Mouse (Mus musculus) intestine, embryonic 14.5 days (tissue): ENCODE measurements around the gene Inpp5k. TPM values are rescaled to one million over a fixed set of nuclear protein-coding genes. Genes with fewer than 3 reads are reported as not detected.

Source experiments
- ATAC-seq: fragments of 200-750 bp; cut with Nextera tagmentation; replicated peaks from 2 replicates; pipeline ENCODE4 v1.8.0; 2017; ENCODE audit warnings: low read depth, moderate number of reproducible peaks, moderate TSS enrichment, moderate library complexity; ENCODE audit not compliant: low FRiP score, low TSS enrichment
- DNase-seq: peaks from one replicate; pipeline ENCODE4 v3.0.0-alpha.2; 2018; ENCODE audit warnings: low spot score
- H3K27ac ChIP-seq: fragments of 300-500 bp; sonication (generic); 2 replicates; pipeline ENCODE4 v1.5.1; 2014; ENCODE audit warnings: low read depth, mild to moderate bottlenecking, control low read depth
- H3K27me3 ChIP-seq: fragments of 300-500 bp; sonication (generic); replicated peaks from 2 replicates; pipeline ENCODE4 v1.6.1; 2014; ENCODE audit warnings: low read length, control low read depth; ENCODE audit not compliant: control insufficient read depth, insufficient read depth
- H3K36me3 ChIP-seq: fragments of 300-500 bp; sonication (generic); 2 replicates; pipeline ENCODE4 v1.6.1; 2014; ENCODE audit warnings: low read length, control low read depth; ENCODE audit not compliant: control insufficient read depth, insufficient read depth
- H3K4me1 ChIP-seq: fragments of 300-500 bp; sonication (generic); replicated peaks from 2 replicates; pipeline ENCODE4 v1.6.1; 2014; ENCODE audit warnings: low read length, control low read depth, mixed read lengths; ENCODE audit not compliant: control insufficient read depth, insufficient read depth
- H3K4me2 ChIP-seq: fragments of 300-500 bp; sonication (generic); 2 replicates; pipeline ENCODE4 v1.6.1; 2014; ENCODE audit warnings: low read length
- H3K4me3 ChIP-seq: fragments of 300-500 bp; sonication (generic); 2 replicates; pipeline ENCODE4 v1.5.1; 2014; ENCODE audit warnings: low read depth, low read length, control low read depth, mixed read lengths
- H3K9ac ChIP-seq: fragments of 300-500 bp; sonication (generic); 2 replicates; pipeline ENCODE4 v1.6.1; 2014; ENCODE audit warnings: mild to moderate bottlenecking, low read length
- H3K9me3 ChIP-seq: fragments of 300-500 bp; sonication (generic); 2 replicates; pipeline ENCODE4 v1.6.1; 2016; ENCODE audit warnings: low read length, control low read depth; ENCODE audit not compliant: control insufficient read depth
- WGBS: fragments of 180-500 bp; shearing (Covaris S2); extraction: QIAGEN DNeasy Blood & Tissue Kit; methylation state at CpG from one replicate; pipeline ENCODE4 v1.1.7; 2014; 5-methylcytosine and 5-hydroxymethylcytosine counted together
- polyA plus RNA-seq: library from polyadenylated mRNA; unstranded; fragments of >200 nt; fragmentation: Nextera tagmentation; extraction: Ambion mirVana; gene quantifications from 2 replicates; pipeline ENCODE4 v1.2.1, GENCODE M21; 2014

Gene Inpp5k
- polyA plus RNA-seq, 1 experiment from 2014 or later = 25.1 TPM

DNA sequence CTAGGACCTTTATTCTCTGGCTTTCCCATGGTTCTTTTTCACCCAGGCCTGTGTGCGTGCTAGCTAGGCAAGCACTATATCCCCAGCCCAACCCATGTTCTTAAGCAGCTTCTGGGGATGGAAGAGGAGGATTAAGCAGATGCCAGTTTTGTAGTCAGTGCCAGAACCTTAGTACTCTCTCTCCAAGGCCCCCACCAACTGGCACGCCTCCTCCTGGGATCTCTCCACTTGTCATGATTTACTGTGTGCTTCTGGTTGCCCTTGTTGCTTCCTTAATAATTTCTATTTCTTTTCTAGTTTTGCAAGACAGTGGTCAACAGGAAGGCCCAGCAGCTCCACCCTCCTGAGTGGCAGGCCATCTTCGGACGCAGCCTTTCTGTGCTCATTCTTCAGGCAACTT lies 5.0 kb upstream of the Inpp5k start:
- no peaks in the 10 kb centered on the region for H3K9me3 ChIP-seq
- no peak overlapping the region for H3K27ac ChIP-seq
- H3K9ac ChIP-seq = no peak overlapping the region
- H3K36me3 ChIP-seq = peaks cover 49% of the 10 kb centered on the region
- H3K4me3 ChIP-seq = no peak overlapping the region
- no peaks in the 10 kb centered on the region for H3K27me3 ChIP-seq
- H3K4me2 ChIP-seq = no peak overlapping the region
- WGBS = 90% methylated on average over 4 of the region's 4 CpGs
- ATAC-seq = no peak
- no peak for DNase-seq
- H3K4me1 ChIP-seq = peaks cover 3% of the 10 kb centered on the region; the same call in 1 of the 2 replicates

DNA sequence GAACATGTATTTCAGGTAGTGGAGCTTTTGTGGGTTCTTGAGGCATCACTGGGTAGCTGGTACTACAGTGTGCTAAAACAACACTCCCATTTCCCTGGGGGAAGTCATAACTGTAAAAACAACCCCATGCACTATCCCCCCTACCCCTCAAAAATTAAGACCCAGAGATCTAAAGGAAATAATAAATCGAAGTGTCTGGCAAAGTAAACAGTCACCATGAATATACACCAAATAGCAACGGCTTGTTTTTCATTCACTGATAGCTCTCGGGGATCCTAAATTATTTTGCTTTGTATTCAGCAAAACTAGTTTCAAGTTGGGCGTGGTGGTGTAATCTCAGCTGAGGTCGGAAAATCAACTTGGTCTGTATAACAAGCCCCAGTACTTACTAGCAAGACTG lies 690 bp upstream of the Inpp5k start:
- no peak for DNase-seq
- H3K9me3 ChIP-seq = no peaks in the 10 kb centered on the region
- peak overlapping the region; percentile 79 for H3K4me3 ChIP-seq
- ATAC-seq = no peak
- WGBS = 6% methylated on average over 5 of the region's 5 CpGs
- H3K27ac ChIP-seq = no peak overlapping the region
- H3K4me1 ChIP-seq = peaks cover 12% of the 10 kb centered on the region; the same call in 1 of the 2 replicates
- H3K4me2 ChIP-seq = peak overlapping the region; percentile 52
- H3K9ac ChIP-seq = peak overlapping the region; percentile 67
- no peaks in the 10 kb centered on the region for H3K27me3 ChIP-seq
- H3K36me3 ChIP-seq = peaks cover 34% of the 10 kb centered on the region

DNA sequence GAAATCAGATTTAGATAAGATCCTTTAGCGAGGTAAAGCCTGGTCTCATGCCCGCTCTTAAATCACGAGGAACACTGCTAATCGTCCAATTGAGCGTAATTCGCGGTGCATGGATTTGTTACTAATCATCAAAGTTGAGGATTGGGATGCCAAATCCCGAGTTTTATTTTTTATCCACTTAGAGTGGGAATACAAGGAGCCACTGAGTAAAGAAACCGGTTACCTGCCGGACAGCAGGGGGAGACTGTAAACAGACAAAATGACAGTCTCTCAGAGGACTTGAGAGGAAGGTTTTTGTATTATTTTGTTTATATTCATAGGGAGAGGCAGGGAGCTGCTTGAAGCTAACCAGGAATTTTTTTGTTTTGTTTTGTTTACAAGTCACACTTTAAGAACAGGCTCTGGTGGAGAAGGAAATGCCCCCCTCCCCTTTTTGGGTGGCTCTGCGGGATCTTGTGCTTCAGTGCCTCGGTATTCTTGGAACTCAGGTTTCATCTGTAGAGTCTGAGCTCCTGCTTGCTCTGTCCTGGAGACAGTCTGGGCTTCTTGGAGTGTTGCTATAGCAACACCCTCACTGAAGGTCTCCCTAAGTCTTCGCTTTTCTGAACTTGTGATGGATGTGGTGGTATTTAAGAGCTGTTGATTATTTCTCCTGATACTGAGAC lies 905 bp downstream of the Inpp5k start:
- Histone ChIP-seq H3K36me3 (peaks cover 23% of the 10 kb centered on the region; the same call in 1 of the 2 replicates), H3K4me1 (peaks cover 12% of the 10 kb centered on the region; the same call in 1 of the 2 replicates), H3K4me3 (peak overlapping the region; percentile 79), H3K27me3 (no peaks in the 10 kb centered on the region), H3K9ac (peak overlapping the region; percentile 56), H3K9me3 (no peaks in the 10 kb centered on the region), H3K27ac (no peak overlapping the region), H3K4me2 (peak overlapping the region; percentile 52)
- WGBS = 5% methylated on average over 13 of the region's 13 CpGs
- no peak for ATAC-seq
- peak; percentile 63 for DNase-seq

DNA sequence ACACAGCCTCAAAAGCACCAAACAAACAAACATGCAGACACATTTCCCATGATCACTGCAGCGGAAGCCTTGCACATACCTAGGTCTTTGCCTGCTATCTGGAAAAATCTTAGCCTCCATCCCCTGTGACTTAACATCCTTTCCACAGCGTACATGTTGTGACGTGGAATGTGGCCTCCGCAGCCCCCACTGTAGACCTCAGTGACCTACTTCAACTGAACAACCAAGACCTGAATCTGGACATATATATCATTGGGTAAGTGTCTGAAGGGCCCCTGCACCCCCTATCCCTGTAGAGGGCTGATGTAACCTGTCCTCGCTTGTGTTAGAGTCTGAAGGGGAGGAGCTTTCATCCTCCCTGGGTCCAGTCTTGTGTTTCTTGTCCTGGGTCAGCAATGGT lies 2.1 kb downstream of the Inpp5k start:
- Histone ChIP-seq H3K27me3 (no peaks in the 10 kb centered on the region), H3K36me3 (peaks cover 16% of the 10 kb centered on the region), H3K4me1 (peaks cover 12% of the 10 kb centered on the region; the same call in 1 of the 2 replicates), H3K9me3 (no peaks in the 10 kb centered on the region), H3K4me2 (no peak overlapping the region), H3K27ac (no peak overlapping the region), H3K9ac (no peak overlapping the region), H3K4me3 (no peak overlapping the region)
- DNase-seq (no peak), ATAC-seq (no peak)
- 91% methylated on average over 5 of the region's 5 CpGs for WGBS

DNA sequence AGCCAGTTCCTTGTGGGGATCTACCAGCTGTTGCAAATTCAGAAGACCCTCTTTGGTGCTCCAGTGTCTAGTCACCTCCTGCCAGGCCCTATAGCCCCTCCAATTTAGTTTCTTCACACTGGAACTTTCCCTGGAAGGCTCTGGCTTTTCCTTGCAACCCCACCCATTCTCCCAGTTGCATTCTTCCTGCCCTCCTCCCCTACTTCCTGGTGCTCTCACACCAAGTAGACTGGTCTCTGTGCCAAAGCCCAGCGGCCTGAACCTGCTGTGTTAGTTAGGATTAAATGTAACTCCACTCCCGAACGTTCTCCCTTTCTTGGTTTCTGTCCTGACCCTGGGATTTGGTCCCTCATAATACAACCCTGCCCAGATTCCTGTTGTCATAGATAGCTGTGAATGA lies 4.0 kb downstream of the Inpp5k start:
- no peak for DNase-seq
- peaks cover 18% of the 10 kb centered on the region for H3K36me3 ChIP-seq
- WGBS = 84% methylated on average over 3 of the region's 3 CpGs
- H3K9ac ChIP-seq = no peak overlapping the region
- no peaks in the 10 kb centered on the region for H3K9me3 ChIP-seq
- no peak overlapping the region for H3K4me2 ChIP-seq
- H3K4me1 ChIP-seq = peaks cover 12% of the 10 kb centered on the region; the same call in 1 of the 2 replicates
- ATAC-seq = no peak
- no peaks in the 10 kb centered on the region for H3K27me3 ChIP-seq
- H3K4me3 ChIP-seq = no peak overlapping the region
- no peak overlapping the region for H3K27ac ChIP-seq

DNA sequence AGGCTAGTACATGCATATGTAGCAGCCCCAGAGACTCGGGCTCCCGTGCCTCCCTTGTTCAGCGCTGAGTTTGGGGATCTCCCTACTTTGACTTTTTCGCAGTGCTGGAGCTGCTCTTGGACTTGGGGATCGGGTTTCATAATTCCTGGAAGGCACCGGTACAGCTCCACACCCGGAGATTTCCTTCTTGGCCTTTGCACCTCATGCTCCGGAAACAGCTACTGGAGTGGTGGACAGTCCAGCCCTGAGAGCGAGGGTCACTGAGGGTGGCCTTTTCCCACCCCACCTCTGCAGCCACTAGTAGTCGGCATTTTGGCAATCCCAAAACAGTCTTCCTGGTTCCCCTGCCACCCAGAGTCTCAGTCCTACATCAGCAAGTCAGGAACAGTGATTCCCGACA lies 4.5 kb downstream of the Inpp5k start:
- whole genome bisulfite sequencing = 65% methylated on average over 11 of the region's 11 CpGs
- Histone ChIP-seq H3K4me3 (no peak overlapping the region), H3K9me3 (no peaks in the 10 kb centered on the region), H3K27ac (no peak overlapping the region), H3K36me3 (peaks cover 18% of the 10 kb centered on the region), H3K4me1 (peaks cover 9% of the 10 kb centered on the region; the same call in 1 of the 2 replicates), H3K27me3 (no peaks in the 10 kb centered on the region), H3K9ac (no peak overlapping the region), H3K4me2 (no peak overlapping the region)
- DNase-seq (no peak), ATAC-seq (no peak)

DNA sequence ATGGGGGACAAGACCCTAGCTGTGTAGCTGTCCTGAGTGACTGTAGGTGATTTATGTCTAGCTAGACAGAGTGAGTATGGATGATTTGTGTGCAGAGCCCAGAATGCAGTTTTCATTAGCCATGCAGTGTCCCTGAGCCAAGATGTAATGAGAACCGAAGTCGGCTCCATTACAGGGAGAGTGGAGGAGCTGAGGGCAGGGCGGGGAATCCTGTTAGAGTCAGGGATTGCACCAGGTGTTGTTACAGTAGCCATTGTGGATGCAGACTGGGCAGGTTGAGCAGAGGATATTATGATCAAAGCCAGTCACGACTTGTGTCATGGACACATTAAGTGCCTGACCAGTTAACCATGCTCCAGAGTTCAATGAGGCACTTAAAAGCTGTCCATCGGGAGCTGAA lies 12.5 kb downstream of the Inpp5k start:
- H3K27ac ChIP-seq = no peak overlapping the region
- ATAC-seq = no peak
- no peak overlapping the region for H3K4me2 ChIP-seq
- H3K9ac ChIP-seq = no peak overlapping the region
- 86% methylated on average over 5 of the region's 5 CpGs for whole genome bisulfite sequencing
- DNase-seq = no peak
- H3K36me3 ChIP-seq = peaks cover 5% of the 10 kb centered on the region; the same call in 1 of the 2 replicates
- no peaks in the 10 kb centered on the region for H3K27me3 ChIP-seq
- H3K4me3 ChIP-seq = no peak overlapping the region
- no peaks in the 10 kb centered on the region for H3K4me1 ChIP-seq
- no peaks in the 10 kb centered on the region for H3K9me3 ChIP-seq

DNA sequence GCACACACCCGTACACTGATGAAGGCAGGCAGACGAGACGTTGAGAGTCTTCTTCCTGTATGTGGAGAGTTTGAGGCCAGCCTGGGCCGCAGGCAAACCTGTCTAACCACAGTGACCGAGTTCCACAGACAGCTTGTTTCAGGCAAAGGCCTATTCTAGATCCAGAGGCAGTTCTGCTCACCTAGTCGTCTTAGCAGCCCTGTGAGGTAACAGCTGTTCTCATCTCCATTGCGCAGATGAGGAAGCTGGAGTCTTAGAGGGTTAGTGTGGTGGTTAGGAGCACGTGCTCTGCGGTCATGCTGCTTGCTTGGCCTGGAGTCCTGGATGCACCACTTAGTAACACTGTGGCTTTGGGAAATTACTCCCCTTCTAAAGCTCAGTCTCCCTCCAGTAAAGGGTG lies 13.9 kb downstream of the Inpp5k start:
- no peak overlapping the region for H3K27ac ChIP-seq
- ATAC-seq (no peak), DNase-seq (no peak)

DNA sequence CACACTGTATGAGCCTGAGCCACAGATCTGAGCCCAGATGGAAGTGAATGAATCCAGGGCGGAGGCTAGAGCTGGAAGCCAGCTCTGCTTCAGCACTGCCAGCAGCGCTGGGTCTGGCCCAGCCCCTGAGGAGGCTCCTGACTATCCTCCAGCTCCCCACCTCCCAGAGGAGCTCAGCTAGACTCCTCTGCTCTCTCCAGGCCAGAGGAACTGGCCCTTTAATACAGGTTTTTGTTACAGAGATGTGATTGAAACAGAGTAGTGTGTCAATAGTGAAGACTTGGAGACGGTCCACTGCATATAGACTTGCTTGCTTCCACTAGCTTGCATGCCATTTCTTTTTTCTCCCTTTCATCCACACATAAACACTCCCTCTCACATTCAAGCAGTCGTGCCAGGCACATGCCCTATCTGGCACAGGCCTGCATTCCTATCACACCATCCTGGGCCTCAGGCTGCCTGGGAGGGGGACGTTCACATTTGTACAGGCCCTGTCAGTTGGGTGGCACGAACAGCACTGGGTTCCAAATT lies 17.0 kb downstream of the Inpp5k start:
- ATAC-seq = no peak

More for the DNA sequence above, 13.9 kb downstream of the Inpp5k start:
- 79% methylated on average over 9 of the region's 9 CpGs for WGBS
- Histone ChIP-seq H3K4me1 (no peaks in the 10 kb centered on the region), H3K9ac (no peak overlapping the region), H3K27me3 (no peaks in the 10 kb centered on the region), H3K36me3 (no peaks in the 10 kb centered on the region), H3K4me2 (no peak overlapping the region), H3K9me3 (no peaks in the 10 kb centered on the region), H3K4me3 (no peak overlapping the region)

More for the DNA sequence above, 17.0 kb downstream of the Inpp5k start:
- no peak overlapping the region for H3K27ac ChIP-seq
- no peak for DNase-seq
- no peaks in the 10 kb centered on the region; the same call in 1 of the 2 replicates for H3K27me3 ChIP-seq
- 67% methylated on average over 6 of the region's 6 CpGs for WGBS
- H3K4me3 ChIP-seq = no peak overlapping the region
- no peaks in the 10 kb centered on the region for H3K36me3 ChIP-seq
- H3K9me3 ChIP-seq = no peaks in the 10 kb centered on the region
- peaks cover 14% of the 10 kb centered on the region for H3K4me1 ChIP-seq
- no peak overlapping the region for H3K4me2 ChIP-seq
- no peak overlapping the region for H3K9ac ChIP-seq
